Mouse (Mus musculus): ENCODE measurements around the gene Raf1. TPM values are rescaled to one million over a fixed set of nuclear protein-coding genes. Genes with fewer than 3 reads are reported as not detected.

Gene Raf1
- total RNA-seq (2021) = 100 to 1,000 TPM; 105 to 129 TPM
- long read RNA-seq, experiment 1, transcript Raf1-201 (17 exons, 3,070 nt) = major isoform, 61 of 98 reads
- long read RNA-seq, experiment 1, partial matches to known transcripts = 5 of 98 reads
- long read RNA-seq, experiment 1, other reads (novel, unspliced or antisense) = 29 of 98 reads
- long read RNA-seq, experiment 2, transcript Raf1-201 (17 exons, 3,070 nt) = major isoform, 98 of 148 reads
- long read RNA-seq, experiment 2, partial matches to known transcripts = 5 of 148 reads
- long read RNA-seq, experiment 2, other reads (novel, unspliced or antisense) = 42 of 148 reads

DNA sequence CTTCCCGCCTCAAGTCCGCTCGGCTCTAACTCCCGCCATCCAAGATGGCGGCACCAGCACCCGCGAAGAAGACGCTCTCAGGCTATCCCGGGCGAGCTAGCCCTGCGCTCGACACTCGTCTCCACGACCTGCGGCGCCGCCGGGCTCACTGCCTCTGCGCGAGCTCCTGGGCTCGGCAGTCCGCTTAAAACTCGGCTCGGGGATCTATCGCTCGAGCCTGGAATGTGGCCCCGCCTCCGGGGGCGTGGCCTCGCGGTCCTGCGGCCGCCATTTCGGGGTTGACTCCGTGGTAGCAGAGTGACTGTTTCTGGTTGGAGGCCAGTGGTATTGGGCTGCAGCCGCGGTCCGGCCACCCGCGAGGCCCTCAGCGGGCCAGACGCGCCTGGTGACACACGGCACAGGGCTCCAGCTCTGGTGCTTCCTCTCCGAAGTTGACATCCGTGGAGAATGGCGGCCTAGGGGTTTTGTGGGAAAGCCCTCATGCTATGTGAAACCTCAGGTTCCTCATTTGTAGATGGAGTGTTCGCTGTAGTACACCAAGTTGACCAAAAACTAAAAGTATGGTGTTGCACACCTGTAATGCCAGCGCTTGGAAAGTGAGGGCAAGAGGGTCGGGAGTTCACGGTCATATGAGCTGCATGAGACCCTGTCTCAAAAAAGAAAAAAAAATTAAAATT is at the start of gene Raf1:
TSS of gene Raf1 (minus strand) at position 184 of the 677 bp plus-strand sequence.
- peak; percentile 99 for DNase-seq

DNA sequence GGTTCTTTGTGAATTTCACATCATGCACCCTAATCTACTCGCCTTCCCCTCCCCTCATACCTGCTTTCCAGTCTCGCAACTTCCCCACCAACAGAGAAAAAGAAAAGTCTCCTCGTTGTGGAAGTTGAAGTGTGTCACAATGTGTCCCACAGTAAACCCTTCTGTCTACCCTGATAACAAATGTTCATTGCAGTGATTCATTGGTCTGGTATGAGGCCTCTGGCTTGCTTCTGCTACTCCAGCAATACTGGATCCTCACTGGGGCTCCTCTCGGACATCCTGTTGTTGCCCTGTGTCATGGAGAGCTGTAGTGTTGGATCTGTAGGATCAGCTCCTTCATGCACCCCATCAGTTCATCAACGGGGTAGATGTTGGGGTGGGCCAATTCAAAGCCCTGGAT is 45.8 kb upstream of the Raf1 start:
- DNase-seq = no peak

DNA sequence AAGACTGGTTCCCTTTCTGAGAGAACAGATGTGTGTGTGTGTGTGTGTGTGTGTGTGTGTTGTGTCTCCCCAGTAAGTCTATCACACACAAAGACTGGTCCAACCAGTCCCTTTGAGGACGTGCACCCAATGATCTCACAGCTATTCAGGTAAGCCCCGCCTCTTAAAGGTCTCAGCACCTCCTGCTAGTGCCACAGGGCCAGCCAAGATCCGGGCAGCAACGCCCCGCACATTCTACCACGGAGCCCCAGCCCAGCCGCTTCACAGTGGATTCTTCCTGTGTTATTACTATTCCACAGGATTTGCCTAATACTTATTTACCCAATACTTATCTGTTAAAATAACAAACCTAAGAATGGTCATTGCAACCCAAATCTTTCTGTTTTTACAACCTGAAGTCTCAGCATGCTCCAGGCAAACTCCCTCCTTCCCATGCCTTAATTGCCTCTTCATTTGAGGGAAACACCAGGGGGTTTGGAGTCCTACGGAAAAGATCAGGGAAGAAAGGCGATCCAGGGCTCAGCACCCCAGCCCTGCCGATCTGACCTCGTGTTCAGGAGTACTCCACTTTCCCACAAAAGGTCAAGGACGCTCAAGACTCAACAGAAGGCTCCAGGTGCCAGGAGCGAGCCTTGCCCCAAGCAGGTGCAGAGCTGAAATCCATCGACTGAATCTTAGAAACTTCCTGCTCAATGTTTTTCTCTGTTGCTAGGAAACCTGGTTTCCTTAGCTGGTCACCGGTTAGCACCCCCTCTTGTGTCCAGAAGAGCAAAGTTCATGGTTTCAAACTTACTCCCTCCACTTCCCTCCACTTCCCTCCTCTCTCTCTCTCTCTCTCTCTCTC is 41.5 kb upstream of the Raf1 start:
- DNase-seq = peak; percentile 74

DNA sequence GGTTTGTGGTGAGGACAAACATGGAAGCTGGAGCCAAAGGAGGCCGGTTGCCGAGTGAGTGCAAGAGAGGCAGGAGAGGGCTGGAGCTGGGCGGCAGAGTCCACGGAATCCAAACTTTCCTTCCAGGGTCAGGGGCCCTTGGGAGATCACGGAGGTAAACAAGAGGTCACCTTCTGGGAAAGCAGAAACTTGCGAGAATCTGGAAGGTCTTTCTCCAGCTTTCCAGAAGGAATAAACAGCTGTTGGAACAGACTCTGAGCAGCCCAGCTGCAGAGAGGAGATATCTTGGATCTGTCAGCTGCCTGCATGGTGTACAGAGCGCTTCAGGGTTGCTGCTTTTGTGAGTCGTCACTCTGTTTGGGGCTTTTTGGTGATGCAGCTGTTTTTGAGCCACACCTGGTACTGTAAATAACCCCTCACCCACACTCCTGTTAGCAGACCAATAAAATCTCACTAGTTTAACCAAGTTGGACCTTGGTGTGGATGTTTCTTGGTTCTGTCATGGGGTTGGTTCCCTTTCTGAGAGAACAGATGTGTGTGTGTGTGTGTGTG is 40.7 kb upstream of the Raf1 start:
- DNase-seq = peak; percentile 74

DNA sequence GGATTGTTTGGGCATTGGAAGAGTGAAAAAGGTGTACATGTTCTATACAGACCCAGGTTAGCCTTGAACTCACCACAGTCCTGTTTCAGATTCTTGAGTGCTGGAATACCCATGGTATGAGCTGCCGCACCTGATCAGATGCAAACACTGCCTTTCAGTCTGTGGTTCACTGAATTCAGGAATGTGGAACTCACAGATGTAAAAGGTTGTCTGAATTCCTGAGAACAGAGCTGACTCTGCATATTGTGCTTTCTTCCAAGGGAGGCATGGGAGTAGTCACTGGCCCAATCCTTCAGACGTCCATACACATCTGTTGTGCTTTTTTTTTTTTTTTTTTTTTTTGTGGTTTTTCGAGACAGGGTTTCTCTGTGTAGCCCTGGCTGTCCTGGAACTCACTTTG is 34.8 kb upstream of the Raf1 start:
- no peak for DNase-seq

DNA sequence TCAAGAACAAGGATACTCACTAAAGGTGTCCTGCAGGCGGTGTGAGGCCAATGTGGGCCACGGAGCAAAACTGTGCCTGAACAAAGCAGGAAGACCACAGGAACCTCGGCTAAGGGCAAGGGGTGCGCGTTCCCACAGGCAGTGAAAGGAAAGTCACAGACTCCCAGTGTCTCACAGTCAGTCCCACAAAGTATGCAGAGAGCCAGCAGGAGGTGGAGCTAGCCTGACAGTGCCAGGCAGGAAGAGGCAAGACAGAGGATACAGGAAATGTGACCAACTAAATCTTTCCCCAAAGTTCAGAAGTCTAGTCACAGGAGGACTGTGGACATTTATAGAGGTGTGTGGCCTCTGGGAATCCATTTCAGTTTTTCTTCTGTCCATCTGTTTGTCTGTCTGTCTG is 26.5 kb upstream of the Raf1 start:
- no peak for DNase-seq

DNA sequence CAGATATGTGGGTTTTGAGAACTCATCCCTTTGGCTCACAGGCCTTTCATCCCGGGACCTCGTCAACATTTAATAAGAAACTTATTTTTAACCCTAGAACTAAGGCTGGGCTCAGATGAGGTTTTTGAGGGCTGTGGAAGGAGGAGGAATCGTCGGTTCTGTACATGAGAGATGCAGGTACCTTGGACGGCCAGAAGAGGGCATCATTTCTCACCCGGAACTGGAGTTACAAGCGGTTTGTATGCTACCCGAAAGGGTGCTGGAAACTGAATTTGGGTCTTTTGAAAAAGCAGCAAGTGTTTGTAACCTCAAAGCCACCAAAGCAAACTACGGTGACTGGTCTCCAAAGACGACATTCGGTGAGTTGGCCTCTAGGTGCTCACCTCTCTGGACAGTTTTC is 24.9 kb upstream of the Raf1 start:
- DNase-seq = no peak

DNA sequence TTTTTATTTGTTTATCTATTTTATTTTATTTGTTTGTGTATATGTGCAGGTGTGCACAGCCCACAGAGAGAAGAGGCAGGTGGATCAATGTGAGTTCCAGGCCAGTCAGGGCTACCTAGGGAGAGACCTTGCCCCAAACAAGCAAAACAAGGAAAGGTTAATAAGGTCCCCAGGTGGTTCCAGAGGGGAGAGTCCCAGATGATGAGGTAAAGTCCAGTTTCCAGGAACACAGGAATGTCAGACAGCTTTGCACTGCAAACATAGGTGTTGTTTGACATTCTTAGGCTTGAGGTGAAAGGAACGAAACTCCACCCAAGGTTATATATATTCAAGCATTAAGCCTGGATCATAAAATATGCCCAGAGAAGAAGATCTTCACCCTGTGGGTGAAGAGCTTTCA is 24.3 kb upstream of the Raf1 start:
- no peak for DNase-seq

DNA sequence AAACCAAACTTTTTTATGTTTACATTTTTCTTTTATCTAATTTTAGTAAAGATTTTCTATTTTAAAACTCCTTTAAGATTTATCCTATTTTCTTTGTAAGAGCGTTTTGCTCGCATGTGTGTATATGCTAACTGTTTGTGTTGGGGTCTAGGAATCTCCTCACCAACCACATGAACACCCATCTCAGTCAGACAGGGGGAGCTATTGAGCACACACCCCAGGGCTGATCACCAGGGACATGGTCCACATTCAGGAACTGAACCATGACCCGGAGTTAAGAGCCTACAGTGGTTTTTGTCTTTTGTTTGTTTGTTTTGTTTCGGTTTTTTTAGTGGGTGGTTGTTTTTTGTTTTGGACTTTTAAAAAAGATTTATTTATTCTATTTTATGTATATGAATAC is 22.3 kb upstream of the Raf1 start:
- no peak for DNase-seq

DNA sequence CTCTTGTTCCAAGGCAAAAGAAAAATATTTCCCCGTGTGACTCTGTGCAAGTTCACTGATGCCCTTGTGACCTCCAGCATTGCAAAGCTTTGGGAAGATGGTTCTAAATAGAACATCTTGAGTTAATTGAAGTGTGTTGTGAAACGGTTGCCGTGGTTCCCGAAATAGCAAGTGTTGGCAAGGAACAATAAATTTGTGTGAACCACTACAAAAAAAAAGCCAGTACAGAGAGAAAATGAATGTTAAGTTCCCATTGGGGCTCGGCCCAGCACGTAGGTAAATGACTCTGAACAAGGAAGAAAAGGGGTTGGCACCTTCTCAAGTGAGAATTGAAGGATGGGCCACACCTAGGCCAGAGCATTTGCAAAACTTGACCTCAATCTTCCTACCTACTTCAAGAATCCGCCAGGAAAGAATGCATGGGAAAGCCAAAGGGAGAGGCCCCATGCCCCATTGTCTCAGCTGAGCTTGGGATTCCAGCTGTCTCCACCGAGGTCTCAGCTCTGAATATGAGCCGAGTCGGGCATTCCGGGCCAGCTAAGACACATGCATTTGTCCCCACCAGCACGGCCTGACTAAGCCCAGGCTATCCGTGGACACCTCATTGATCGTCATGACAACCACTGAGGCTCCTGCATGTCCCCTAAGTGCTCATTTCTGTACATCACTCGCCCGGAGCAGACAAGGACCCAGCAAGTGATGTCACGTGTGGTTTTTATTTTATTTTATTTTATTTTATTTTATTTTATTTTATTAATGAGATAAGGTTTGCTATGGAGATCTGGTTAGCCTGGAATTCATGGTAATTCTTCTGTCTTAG is 21.5 kb upstream of the Raf1 start:
- peak; percentile 20 for DNase-seq

DNA sequence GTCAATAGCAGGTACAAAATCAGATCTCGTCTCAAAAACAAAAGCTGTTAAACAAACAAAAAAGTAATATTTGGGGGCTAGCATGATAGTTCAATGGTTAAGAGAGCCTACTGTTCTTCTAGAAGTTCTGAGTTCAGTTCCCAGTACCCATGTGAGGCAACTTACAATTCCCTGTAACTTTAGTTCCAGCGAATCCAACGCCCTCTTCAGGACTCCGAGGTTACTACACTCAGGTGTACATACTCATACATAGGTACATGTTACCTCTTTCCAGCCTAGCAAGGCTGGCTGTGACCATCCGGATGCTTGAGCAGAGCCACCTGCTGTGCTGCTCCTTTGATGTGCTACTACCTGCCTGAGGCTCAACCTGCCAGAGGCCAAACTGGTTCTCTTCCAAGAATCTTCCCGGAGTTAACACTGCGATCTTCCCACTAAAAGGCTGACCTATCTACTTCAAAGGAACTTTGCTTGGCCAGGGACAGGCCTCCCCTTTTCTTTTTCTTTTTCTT is 20.3 kb upstream of the Raf1 start:
- DNase-seq = no peak

DNA sequence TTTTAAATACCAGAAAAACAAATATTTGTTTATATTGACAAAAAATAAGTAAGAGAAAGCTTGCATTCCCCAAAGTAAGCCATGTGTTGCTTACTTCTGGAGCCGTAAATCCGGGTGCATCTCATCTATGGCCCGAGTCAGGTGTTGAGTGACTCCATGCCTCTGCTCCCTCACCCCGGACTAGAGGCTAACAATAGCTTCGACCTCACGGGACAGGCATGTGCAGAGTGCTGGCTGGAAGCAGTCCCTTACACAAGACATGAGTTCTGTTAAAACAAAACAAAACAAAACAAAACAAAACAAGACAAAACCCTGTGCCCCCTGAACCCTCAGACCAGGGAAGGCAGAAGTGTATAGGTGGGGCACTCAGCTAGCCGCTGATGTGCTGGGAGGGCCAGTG is 18.7 kb upstream of the Raf1 start:
- peak; percentile 17 for DNase-seq

DNA sequence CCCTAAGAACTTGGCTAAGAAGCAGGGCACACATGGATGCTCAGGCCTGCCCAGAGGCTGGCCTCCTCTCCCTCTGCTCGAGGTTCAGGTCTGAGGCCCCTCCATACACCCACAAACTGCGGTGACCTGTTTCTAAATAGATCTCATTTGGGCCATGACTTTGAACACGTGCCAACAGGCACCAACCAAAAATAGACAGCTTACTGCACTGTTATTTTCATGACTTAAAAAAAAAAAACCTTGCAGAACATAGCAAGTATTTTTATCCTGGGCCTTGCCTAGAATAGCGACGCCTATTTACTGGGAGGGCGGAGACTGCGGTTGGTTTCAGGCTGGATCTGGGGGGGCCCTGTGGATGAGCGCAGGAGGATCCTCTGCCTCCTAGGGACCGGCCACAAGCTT is 18.0 kb upstream of the Raf1 start:
- peak; percentile 62 for DNase-seq

DNA sequence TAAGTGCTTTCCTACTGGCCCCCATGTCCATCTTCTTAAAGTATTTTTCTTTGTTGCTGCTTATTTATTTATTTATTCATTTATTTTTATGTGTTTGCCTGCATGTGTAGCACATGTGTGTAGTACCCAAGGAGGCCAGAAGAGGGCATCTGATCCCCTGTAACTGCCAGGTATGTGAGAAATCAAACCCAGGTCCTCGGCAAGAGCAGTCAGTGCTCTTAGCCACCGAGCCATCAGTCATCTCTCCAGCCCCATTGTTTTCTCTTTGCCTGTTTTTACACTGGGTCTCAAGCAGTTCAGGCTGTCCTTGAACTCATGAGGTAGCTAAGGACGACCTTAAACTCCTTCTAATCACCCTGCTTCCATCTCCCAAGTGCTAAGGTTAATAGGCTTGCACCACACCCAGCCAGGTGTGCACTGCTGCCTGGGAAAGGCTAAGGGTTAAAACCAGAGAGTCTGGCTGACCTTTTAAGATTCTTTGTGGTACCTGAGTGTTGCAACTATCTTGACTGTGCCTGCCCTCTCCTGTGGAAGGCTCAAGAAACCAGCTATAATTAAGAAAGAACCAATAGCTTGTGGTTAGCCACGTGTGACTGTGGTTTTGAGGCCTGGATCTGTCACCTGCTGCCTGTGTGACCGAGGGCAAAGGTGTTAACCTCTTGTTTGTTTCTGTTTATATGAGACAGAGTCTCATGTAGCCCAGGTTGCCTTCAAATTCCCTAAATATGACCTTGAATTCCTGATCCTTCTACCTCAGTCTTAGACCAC is 16.7 kb upstream of the Raf1 start:
- no peak for DNase-seq

DNA sequence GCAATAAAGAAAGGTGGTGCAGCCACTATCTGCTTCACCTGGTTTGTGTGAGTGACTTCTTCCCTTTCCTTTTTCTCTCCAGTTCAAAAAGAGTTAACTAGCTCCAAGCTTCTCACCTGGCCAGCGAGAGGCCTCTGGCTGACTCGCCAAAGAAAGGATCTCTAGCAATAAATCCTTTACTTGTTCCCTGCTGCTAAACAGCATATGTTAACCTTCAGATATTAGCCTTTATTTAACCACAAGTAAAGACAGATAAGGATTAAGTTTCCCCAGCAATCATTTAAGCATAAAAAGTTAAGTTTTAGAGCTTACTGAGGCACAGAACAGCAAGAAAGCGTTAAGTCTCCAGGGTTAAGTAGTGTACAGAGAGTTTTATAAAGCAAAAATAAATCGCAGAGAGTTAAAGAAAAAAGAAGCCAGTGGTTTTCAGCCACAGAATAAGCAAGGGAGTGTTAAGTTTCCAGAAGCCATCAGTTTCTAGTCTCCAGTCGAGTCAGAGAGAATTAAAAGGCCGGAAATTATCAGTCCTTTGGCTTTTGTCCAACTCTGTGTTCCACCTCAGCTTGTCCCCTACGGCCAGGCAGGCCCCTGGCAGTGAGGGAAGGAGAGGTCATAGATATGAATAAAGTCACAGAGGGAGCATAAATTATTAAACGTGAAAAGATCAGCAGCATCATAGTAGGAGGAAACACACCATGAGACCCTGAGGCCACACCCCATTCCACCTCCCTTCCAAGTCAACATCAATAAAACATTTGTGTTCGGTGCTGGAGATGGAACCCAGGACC is 15.9 kb upstream of the Raf1 start:
- DNase-seq = no peak

DNA sequence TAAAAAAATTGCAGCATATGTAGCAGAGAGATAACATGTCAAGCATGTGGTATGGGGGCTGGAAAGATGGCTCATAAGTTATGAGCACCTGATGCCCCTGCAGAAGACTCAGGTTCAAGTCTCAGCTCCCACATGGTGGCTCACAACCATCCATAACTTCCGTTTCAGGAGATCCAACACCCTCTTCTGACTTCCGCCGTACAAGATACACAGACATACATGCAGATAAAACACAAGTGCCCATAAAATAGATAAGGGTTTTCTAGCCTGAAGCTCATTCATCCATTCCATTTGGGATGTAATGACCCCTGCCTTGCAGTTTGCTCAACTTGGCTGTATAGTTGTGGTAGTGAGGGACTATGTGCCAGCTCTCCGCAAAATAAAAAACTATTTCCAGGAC is 13.7 kb upstream of the Raf1 start:
- DNase-seq = no peak

DNA sequence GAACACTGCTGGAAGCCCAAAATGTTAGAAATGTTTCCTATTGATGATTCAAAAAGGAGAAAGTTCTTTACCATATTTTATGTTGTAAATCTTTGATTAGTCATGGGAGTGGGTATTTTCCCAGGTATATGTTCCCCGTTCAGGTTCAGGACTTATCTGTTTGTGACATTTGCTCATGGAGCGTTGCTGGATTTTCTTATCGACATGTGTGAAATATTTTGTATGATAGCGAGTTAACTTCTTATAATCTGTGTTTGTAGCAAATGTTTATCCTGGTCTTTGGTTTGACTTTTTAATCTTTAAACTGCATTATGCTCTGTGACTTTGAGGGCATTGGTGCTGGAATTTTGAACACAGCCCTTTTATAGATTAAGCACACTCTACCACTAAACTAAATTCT is 12.2 kb upstream of the Raf1 start:
- no peak for DNase-seq

DNA sequence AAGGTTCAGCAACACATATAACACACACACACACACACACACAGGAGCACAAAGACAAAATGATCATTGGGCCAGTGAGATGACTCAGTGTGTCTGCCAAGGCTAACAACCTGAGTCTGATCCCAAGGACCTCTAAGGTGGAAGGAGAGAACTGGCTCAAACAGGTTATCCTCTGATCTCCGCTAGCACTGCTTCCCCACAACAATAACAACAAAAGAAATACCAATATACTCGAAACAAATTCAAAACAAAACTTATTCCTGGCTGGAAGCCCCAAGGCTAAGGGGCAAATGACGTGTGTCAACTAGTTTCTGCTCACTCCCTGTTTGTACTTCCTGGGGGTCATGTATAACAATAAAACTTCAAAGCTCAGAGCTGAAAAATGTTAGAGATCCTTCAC is 11.3 kb upstream of the Raf1 start:
- DNase-seq = no peak

DNA sequence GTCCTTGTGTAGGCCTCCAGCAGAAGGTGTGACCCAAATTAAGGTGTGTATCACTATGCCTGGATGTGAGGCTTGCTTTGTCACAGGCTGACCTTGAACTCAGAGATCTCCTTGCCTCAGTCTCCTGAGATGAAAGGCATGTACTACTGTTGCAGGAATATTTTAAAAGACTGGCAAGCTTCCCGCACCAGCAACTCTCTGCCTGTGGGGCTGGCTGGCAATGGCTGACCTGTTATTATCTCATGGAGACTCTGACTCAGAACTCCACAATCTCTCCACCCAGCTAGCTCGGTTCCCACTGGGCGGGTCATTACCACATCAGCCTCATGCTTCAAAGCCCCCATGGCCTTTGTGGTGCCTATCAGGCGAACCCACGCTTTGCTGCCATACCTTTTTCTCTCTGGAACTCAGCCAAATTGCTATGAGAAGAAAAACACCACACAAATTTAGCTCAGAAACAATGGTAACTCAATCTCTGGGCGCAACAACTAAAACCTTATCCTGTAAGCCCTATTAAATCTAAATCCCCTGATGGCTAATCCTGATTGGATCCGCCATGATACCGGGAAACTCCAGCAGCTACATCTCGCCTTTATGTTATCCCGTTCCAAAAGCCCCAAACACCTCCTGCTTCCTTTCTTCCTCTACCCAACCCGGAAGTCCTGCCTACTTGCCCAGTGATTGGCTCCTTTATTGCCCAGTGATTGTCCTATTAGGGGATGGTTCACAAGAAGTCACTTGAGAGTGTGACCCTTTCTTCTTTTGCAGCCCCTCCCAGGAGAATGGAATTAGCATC is 8.6 kb upstream of the Raf1 start:
- DNase-seq = no peak

Measured in gastrocnemius, postnatal 25 days (tissue).